Mouse (Mus musculus) cerebellum, adult 2 months (tissue): Measurements from ENCODE around the gene Ahnak.

ENCODE experiments used
- CTCF ChIP-seq: fragments of 200-500 bp; IDR thresholded peaks from 2 replicates; pipeline ENCODE4 v1.5.1; 2011; ENCODE audit warnings: low read depth, mild to moderate bottlenecking, control low read depth, low read length, moderate library complexity, borderline replicate concordance; ENCODE audit not compliant: insufficient read depth
- POLR2A ChIP-seq: fragments of 200-500 bp; IDR thresholded peaks from 2 replicates; pipeline ENCODE4 v1.6.1; 2011; ENCODE audit warnings: low read length, control low read depth, borderline replicate concordance; ENCODE audit not compliant: insufficient read depth

DNA sequence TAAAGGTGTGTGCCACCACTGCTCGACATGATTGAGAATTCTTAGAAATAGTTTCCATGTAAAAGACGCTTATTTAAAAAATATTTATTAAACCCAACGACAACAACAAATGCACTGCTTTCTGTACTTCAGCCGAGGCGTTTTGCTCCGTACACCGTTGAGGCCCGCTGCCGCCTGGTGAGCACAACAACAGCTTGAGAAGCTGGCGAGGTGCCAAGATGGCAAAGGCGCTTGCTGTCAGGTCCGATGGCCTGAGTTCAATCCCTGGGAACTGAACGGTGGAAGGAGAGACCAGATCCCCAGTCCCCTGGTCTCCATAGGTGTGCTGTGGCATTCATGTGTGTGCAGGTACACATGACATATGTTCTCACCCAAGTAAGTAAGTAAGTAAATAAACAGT is 108.4 kb downstream of the Ahnak start:
- TF ChIP-seq POLR2A (no peak), CTCF (no peak)
